Mouse (Mus musculus): ENCODE data around the gene Six2.

Six2 gene

GRCm38 (mm10) chr17:85688236-85688910 is at the start of gene Six2:
Gene Six2, minus strand, starts transcription at chr17:85688274.
- no peak for DNase-seq (ENCODE audit: low spot score in 2 of 2)

- no peak for DNase-seq (ENCODE audit: low spot score in 2 of 2)
These were observed 49.2 kb upstream of the Six2 start for GRCm38 (mm10) chr17:85737090-85737780.

GRCm38 (mm10) chr17:85731329-85731728 is 43.3 kb upstream of the Six2 start:
- DNase-seq (ENCODE audit: low spot score in 2 of 2): no peak

GRCm38 (mm10) chr17:85730231-85731015 is 42.3 kb upstream of the Six2 start:
- no peak for DNase-seq (ENCODE audit: low spot score in 2 of 2)

GRCm38 (mm10) chr17:85728071-85728718 is 40.1 kb upstream of the Six2 start:
- DNase-seq (ENCODE audit: low spot score in 2 of 2): peak in 1 of 2 experiments; percentile 20

GRCm38 (mm10) chr17:85725988-85726387 is 37.9 kb upstream of the Six2 start:
- no peak for DNase-seq (ENCODE audit: low spot score in 2 of 2)

GRCm38 (mm10) chr17:85723166-85723565 is 35.1 kb upstream of the Six2 start:
- no peak for DNase-seq (ENCODE audit: low spot score in 2 of 2)

GRCm38 (mm10) chr17:85717266-85717665 is 29.2 kb upstream of the Six2 start:
- no peak for DNase-seq (ENCODE audit: low spot score in 2 of 2)

GRCm38 (mm10) chr17:85715784-85716183 is 27.7 kb upstream of the Six2 start:
- DNase-seq (ENCODE audit: low spot score in 2 of 2): no peak

- DNase-seq (ENCODE audit: low spot score in 2 of 2): no peak
These were observed 26.3 kb upstream of the Six2 start for GRCm38 (mm10) chr17:85714370-85714769.

- DNase-seq (ENCODE audit: low spot score in 2 of 2): no peak
These were observed 24.8 kb upstream of the Six2 start for GRCm38 (mm10) chr17:85712874-85713273.

GRCm38 (mm10) chr17:85704369-85705260 is 16.5 kb upstream of the Six2 start:
- DNase-seq (ENCODE audit: low spot score in 2 of 2): no peak

GRCm38 (mm10) chr17:85700028-85700427 is 12.0 kb upstream of the Six2 start:
- no peak for DNase-seq (ENCODE audit: low spot score in 2 of 2)

- DNase-seq (ENCODE audit: low spot score in 2 of 2): no peak
These were observed 10.6 kb upstream of the Six2 start for GRCm38 (mm10) chr17:85698643-85699042.

GRCm38 (mm10) chr17:85697976-85698375 is 9.9 kb upstream of the Six2 start:
- DNase-seq (ENCODE audit: low spot score in 2 of 2): no peak

GRCm38 (mm10) chr17:85694499-85694898 is 6.4 kb upstream of the Six2 start:
- DNase-seq (ENCODE audit: low spot score in 2 of 2): no peak

GRCm38 (mm10) chr17:85693101-85693500 is 5.0 kb upstream of the Six2 start:
- DNase-seq (ENCODE audit: low spot score in 2 of 2): no peak

GRCm38 (mm10) chr17:85692594-85692993 is 4.5 kb upstream of the Six2 start:
- DNase-seq (ENCODE audit: low spot score in 2 of 2): no peak

- DNase-seq (ENCODE audit: low spot score in 2 of 2): peak in 1 of 2 experiments; percentile 27
These were observed 3.8 kb upstream of the Six2 start for GRCm38 (mm10) chr17:85691701-85692536.

GRCm38 (mm10) chr17:85690969-85691335 is 2.9 kb upstream of the Six2 start:
- no peak for DNase-seq (ENCODE audit: low spot score in 2 of 2)
